Mouse (Mus musculus): ENCODE measurements at regions not wholly inside any gene's neighbourhood (a gene's known extent, or its start where the extent isn't known, plus 50 kb on each side); places are given as distances from the start of the nearest gene placed in this dataset.

- TF ChIP-seq CTCF (IDR thresholded peaks at IDR 0.05; ENCODE audit: low read depth) (no peak), EP300 (IDR thresholded peaks at IDR 0.05; ENCODE audit: low read depth) (no peak)
Observed at GRCm38 (mm10) chr14:58442501-58442900, 372.2 kb downstream of the Fgf9 start.
